Mouse (Mus musculus) limb, embryonic 10.5 days (tissue): ENCODE results near the gene Ift80. TPM values are rescaled to one million over a fixed set of nuclear protein-coding genes. Genes with fewer than 3 reads are reported as not detected.
"Not testable (repeated sequence)": the region's sequence is repeated elsewhere in the genome, so short reads cannot be mapped to it uniquely, and the experiment has no call there.

Experiments used
- DNase-seq: peaks from one replicate; pipeline ENCODE4 v3.0.0-alpha.2; 2017; ENCODE audit warnings: low spot score
- H3K27ac ChIP-seq: fragments of 300-500 bp; sonication (generic); 2 replicates; pipeline ENCODE4 v1.5.1; 2016; ENCODE audit warnings: mild to moderate bottlenecking
- H3K27me3 ChIP-seq: fragments of 300-500 bp; sonication (generic); 2 replicates; pipeline ENCODE4 v1.6.1; 2016; ENCODE audit warnings: low read depth, mild to moderate bottlenecking; ENCODE audit not compliant: poor library complexity, severe bottlenecking
- H3K36me3 ChIP-seq: fragments of 300-500 bp; sonication (generic); 2 replicates; pipeline ENCODE4 v1.6.1; 2016; ENCODE audit warnings: mild to moderate bottlenecking, moderate library complexity
- H3K4me1 ChIP-seq: fragments of 300-500 bp; sonication (generic); 2 replicates; pipeline ENCODE4 v1.6.1; 2016
- H3K4me3 ChIP-seq: fragments of 300-500 bp; sonication (generic); 2 replicates; pipeline ENCODE4 v1.5.1; 2016; ENCODE audit warnings: mild to moderate bottlenecking, moderate library complexity
- H3K9me3 ChIP-seq: fragments of 300-500 bp; sonication (generic); replicated peaks from 2 replicates; pipeline ENCODE4 v1.6.1; 2016; ENCODE audit warnings: mild to moderate bottlenecking
- WGBS: fragments of 180-500 bp; shearing (Covaris S2); methylation state at CpG from one replicate; pipeline ENCODE4 v1.1.7; 2016; 5-methylcytosine and 5-hydroxymethylcytosine counted together
- polyA plus RNA-seq: library from polyadenylated mRNA; unstranded; fragments of >200 nt; fragmentation: Nextera tagmentation; extraction: Ambion mirVana; gene quantifications from 2 replicates; pipeline ENCODE4 v1.2.1, GENCODE M21; 2016

Gene Ift80
- polyA plus RNA-seq, 1 experiment from 2014 or later: 19.6 TPM

DNA sequence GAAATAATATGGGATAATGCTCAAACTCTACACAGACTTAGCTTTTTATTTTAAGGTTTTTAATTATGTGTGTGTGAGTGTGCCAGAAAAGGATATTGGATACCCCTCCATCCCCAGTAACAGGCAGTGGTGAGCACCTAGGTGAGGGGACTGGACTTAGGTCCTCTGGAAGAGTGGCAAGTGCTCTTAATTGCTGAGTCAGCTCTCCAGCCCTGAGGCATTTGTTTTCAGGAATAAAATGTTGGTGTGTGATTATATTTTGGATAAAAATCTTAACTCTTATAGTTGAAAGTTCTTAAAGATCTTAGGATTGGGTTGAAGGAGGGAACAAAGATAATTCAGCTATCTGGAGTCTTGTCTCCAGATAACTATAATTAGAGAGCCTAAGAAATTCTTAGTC, 16.4 kb upstream of the Ift80 start:
- DNase-seq: no peak
- Histone ChIP-seq H3K27ac (no peak overlapping the region), H3K4me3 (no peak overlapping the region), H3K36me3 (peaks cover 100% of the 10 kb centered on the region), H3K27me3 (no peaks in the 10 kb centered on the region), H3K4me1 (no peaks in the 10 kb centered on the region), H3K9me3 (no peaks in the 10 kb centered on the region)

GRCm38 (mm10) chr3:69020285-69020684, 15.9 kb upstream of the Ift80 start:
- no peaks in the 10 kb centered on the region for H3K27me3 ChIP-seq
- H3K36me3 ChIP-seq: peaks cover 100% of the 10 kb centered on the region
- 96% methylated on average over 2 of the region's 2 CpGs for WGBS
- H3K4me3 ChIP-seq: no peak overlapping the region
- no peak overlapping the region for H3K27ac ChIP-seq
- DNase-seq: no peak
- H3K9me3 ChIP-seq: no peaks in the 10 kb centered on the region
- no peaks in the 10 kb centered on the region for H3K4me1 ChIP-seq

GRCm38 (mm10) chr3:69018635-69019034, 14.3 kb upstream of the Ift80 start:
- peaks cover 99% of the 10 kb centered on the region for H3K36me3 ChIP-seq
- H3K9me3 ChIP-seq: not testable (repeated sequence)

GRCm38 (mm10) chr3:69017181-69017580, 12.8 kb upstream of the Ift80 start:
- H3K27ac ChIP-seq: no peak overlapping the region
- H3K4me1 ChIP-seq: no peaks in the 10 kb centered on the region
- WGBS: 93% methylated on average over 3 of the region's 3 CpGs
- no peak overlapping the region for H3K4me3 ChIP-seq
- DNase-seq: no peak
- H3K9me3 ChIP-seq: no peaks in the 10 kb centered on the region
- no peaks in the 10 kb centered on the region for H3K27me3 ChIP-seq
- H3K36me3 ChIP-seq: peaks cover 98% of the 10 kb centered on the region

More at GRCm38 (mm10) chr3:69018635-69019034, 14.3 kb upstream of the Ift80 start:
- 98% methylated on average over 2 of the region's 2 CpGs for WGBS
- H3K27me3 ChIP-seq, H3K27ac ChIP-seq, H3K4me1 ChIP-seq, DNase-seq, H3K4me3 ChIP-seq: not testable (repeated sequence)

- Histone ChIP-seq H3K9me3 (no peaks in the 10 kb centered on the region), H3K27me3 (no peaks in the 10 kb centered on the region), H3K36me3 (peaks cover 50% of the 10 kb centered on the region), H3K4me3 (no peak overlapping the region), H3K27ac (no peak overlapping the region), H3K4me1 (peaks cover 12% of the 10 kb centered on the region)
- 96% methylated on average over 2 of the region's 2 CpGs for WGBS
- no peak for DNase-seq
Measured at GRCm38 (mm10) chr3:69008873-69009272, 4.5 kb upstream of the Ift80 start.

DNA sequence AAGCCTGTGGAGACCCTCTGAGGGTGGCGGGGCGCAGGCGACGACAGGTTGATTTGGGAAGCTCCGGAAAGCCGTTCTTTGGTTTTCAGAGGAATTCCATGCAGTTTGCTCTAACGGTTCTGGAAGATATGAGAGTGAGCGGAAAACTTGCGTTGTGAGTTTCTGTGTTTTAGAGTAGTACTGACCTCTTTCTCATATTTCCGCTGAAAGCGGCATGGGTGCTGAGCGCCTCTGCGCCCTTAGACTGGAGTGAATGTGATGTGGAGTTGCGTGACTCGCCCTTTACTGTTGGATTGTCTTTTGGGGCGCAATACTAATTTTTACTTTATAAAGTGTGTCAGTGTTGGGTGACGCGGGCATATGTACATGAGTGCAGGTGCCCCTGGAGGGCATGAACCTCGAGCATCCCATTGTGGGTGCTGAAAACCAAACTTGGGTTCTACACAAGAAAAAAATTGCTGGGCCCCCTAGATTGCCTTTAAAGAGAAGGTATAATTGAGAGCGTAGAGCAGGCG, 1.9 kb upstream of the Ift80 start:
- Histone ChIP-seq H3K27ac (peak overlapping the region; percentile 95), H3K4me1 (peaks cover 12% of the 10 kb centered on the region), H3K4me3 (peak overlapping the region; percentile 99), H3K9me3 (no peaks in the 10 kb centered on the region), H3K27me3 (no peaks in the 10 kb centered on the region), H3K36me3 (peaks cover 32% of the 10 kb centered on the region)
- WGBS: 12% methylated on average over 21 of the region's 21 CpGs
- DNase-seq: no peak

- Histone ChIP-seq H3K27ac (peak overlapping the region; percentile 95), H3K4me3 (peak overlapping the region; percentile 99), H3K36me3 (peaks cover 25% of the 10 kb centered on the region), H3K4me1 (peaks cover 12% of the 10 kb centered on the region), H3K27me3 (no peaks in the 10 kb centered on the region), H3K9me3 (no peaks in the 10 kb centered on the region)
- WGBS: under 1% methylated on average over 72 of the region's 72 CpGs
- peak; percentile 83 for DNase-seq
Measured at GRCm38 (mm10) chr3:69005338-69006245, 1.2 kb upstream of the Ift80 start.

- 1% methylated on average over 7 of the region's 7 CpGs for WGBS
- H3K27me3 ChIP-seq: no peaks in the 10 kb centered on the region
- H3K4me1 ChIP-seq: peaks cover 12% of the 10 kb centered on the region
- H3K27ac ChIP-seq: peak overlapping the region; percentile 95
- H3K4me3 ChIP-seq: peak overlapping the region; percentile 99
- H3K36me3 ChIP-seq: peaks cover 14% of the 10 kb centered on the region; the same call in 1 of the 2 replicates
- DNase-seq: no peak
- H3K9me3 ChIP-seq: no peaks in the 10 kb centered on the region
Measured at GRCm38 (mm10) chr3:69004055-69004436, 324 bp downstream of the Ift80 start.

DNA sequence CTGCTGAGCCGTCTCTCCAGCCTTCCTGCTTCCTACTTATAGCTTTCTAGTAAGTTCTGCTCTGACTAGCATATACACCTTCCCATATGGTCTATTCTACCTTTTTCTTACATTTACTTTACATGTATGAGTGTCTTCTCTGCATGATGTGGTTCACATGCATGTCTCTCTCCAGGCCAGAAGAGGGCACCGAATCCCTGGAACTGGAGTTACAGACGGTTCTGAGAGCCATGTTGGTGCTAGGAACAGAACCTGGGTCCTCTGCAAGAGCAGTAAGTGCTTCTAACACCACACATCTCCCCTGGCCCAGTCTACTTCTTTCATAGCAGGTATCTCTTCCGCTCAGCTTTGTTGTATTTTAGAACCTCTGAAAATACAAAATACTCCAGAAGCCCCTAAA, 1.6 kb downstream of the Ift80 start:
- Histone ChIP-seq H3K4me3 (no peak overlapping the region), H3K27me3 (no peaks in the 10 kb centered on the region), H3K27ac (no peak overlapping the region), H3K36me3 (peaks cover 12% of the 10 kb centered on the region; the same call in 1 of the 2 replicates), H3K4me1 (peaks cover 12% of the 10 kb centered on the region), H3K9me3 (no peaks in the 10 kb centered on the region)
- WGBS: 93% methylated on average over 4 of the region's 4 CpGs
- DNase-seq: no peak

- Histone ChIP-seq H3K27me3 (no peaks in the 10 kb centered on the region), H3K4me3 (no peak overlapping the region), H3K4me1 (no peaks in the 10 kb centered on the region), H3K36me3 (peaks cover 26% of the 10 kb centered on the region), H3K27ac (no peak overlapping the region), H3K9me3 (no peaks in the 10 kb centered on the region)
- no peak for DNase-seq
- 83% methylated on average over 2 of the region's 2 CpGs for WGBS
Measured at GRCm38 (mm10) chr3:68986550-68986949, 17.8 kb downstream of the Ift80 start.

- H3K4me3 ChIP-seq: no peak overlapping the region
Measured at GRCm38 (mm10) chr3:68980898-68981297, 23.5 kb downstream of the Ift80 start.

GRCm38 (mm10) chr3:68979187-68979586, 25.2 kb downstream of the Ift80 start:
- H3K4me1 ChIP-seq: peaks cover 11% of the 10 kb centered on the region
- H3K27ac ChIP-seq: no peak overlapping the region
- WGBS: 93% methylated on average over 10 of the region's 10 CpGs
- H3K9me3 ChIP-seq: no peaks in the 10 kb centered on the region
- no peak overlapping the region for H3K4me3 ChIP-seq
- H3K27me3 ChIP-seq: no peaks in the 10 kb centered on the region
- no peak for DNase-seq
- peaks cover 19% of the 10 kb centered on the region for H3K36me3 ChIP-seq

More at GRCm38 (mm10) chr3:68980898-68981297, 23.5 kb downstream of the Ift80 start:
- Histone ChIP-seq H3K4me1 (peaks cover 6% of the 10 kb centered on the region), H3K27ac (no peak overlapping the region), H3K36me3 (peaks cover 27% of the 10 kb centered on the region), H3K27me3 (no peaks in the 10 kb centered on the region), H3K9me3 (no peaks in the 10 kb centered on the region)
- WGBS: 93% methylated on average over 9 of the region's 9 CpGs
- no peak for DNase-seq

DNA sequence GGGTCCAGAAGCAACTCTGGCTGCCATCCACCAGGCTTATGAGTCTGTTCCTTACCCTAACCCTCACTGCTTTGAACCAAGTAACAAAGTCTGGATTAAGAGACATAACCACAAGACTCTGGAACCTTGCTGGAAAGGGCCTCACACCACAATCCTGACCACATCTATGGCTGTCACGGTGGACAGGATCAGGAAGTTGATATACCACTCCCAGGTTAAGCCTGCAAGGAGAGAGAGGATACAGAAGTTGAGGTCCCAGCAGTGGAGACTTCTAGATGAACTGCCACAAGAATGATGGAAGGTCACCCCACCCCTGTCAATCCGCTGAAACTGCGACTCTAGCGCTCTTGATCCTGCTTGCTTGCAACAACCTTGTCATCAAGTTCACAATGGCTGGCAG, 26.7 kb downstream of the Ift80 start:
- H3K4me1 ChIP-seq: peaks cover 11% of the 10 kb centered on the region
- H3K4me3 ChIP-seq: no peak overlapping the region
- H3K9me3 ChIP-seq: no peaks in the 10 kb centered on the region
- H3K27me3 ChIP-seq: no peaks in the 10 kb centered on the region
- H3K27ac ChIP-seq: no peak overlapping the region
- no peak for DNase-seq
- H3K36me3 ChIP-seq: peaks cover 22% of the 10 kb centered on the region
- WGBS: 87% methylated on average over 4 of the region's 4 CpGs
